8 mouse cellular contexts compared by ENCODE assay signal in genomic region chr13:38204171-38204570, GRCm38 (mm10). TPM values are rescaled to one million over a fixed set of nuclear protein-coding genes. Genes with fewer than 3 reads are reported as not detected.
A peak's percentile ranks its signal among the peaks of the same experiment; 100 is the strongest.
DNase-seq lines count a peak whose midpoint lies in the region; ATAC-seq and TF ChIP-seq lines count a peak whose summit lies in the region.

No protein-coding gene starts in this region.

- no peaks in the 10 kb centered on the region; the same call in 1 of the 2 replicates for H3K36me3 ChIP-seq in heart, embryonic 11.5 days (ENCODE audit: control insufficient read depth, insufficient read depth, low read length)
- no peaks in the 10 kb centered on the region for H3K36me3 ChIP-seq in forebrain, postnatal 0 days (ENCODE audit: insufficient read depth)
- peaks cover 3% of the 10 kb centered on the region for H3K36me3 ChIP-seq in liver, postnatal 0 days (replicated peaks; ENCODE audit: insufficient read depth, low read length)
- no peaks in the 10 kb centered on the region for H3K36me3 ChIP-seq in thymus, adult 2 months (ENCODE audit: control insufficient read depth, insufficient read depth, low read length)

- ATAC-seq in heart, embryonic 11.5 days (replicated peaks; ENCODE audit: insufficient number of reproducible peaks, low FRiP score, low TSS enrichment): no peak
- no peak for ATAC-seq in forebrain, postnatal 0 days
- ATAC-seq in liver, postnatal 0 days: no peak

- H3K4me2 ChIP-seq in heart, embryonic 11.5 days: peak overlapping the region; percentile 54
- H3K4me2 ChIP-seq in forebrain, postnatal 0 days (ENCODE audit: low read depth): peak overlapping the region; percentile 61
- peak overlapping the region; percentile 87 for H3K4me2 ChIP-seq in liver, postnatal 0 days (ENCODE audit: low read depth, low read length)

- H3K4me1 ChIP-seq in heart, embryonic 11.5 days (ENCODE audit: control insufficient read depth, insufficient read depth, low read length): peaks cover 11% of the 10 kb centered on the region; the same call in 1 of the 2 replicates
- H3K4me1 ChIP-seq in forebrain, postnatal 0 days (ENCODE audit: insufficient read depth): peaks cover 7% of the 10 kb centered on the region
- H3K4me1 ChIP-seq in liver, postnatal 0 days (ENCODE audit: insufficient read depth): peaks cover 21% of the 10 kb centered on the region
- no peaks in the 10 kb centered on the region for H3K4me1 ChIP-seq in thymus, adult 2 months (replicated peaks; ENCODE audit: control insufficient read depth, insufficient read depth, low read length)

- peak overlapping the region; percentile 73 for H3K4me3 ChIP-seq in heart, embryonic 11.5 days (ENCODE audit: low read depth, low read length)
- H3K4me3 ChIP-seq in forebrain, postnatal 0 days (ENCODE audit: low read depth, low read length): peak overlapping the region; percentile 73; the same call in 1 of the 2 replicates
- peak overlapping the region; percentile 82 for H3K4me3 ChIP-seq in liver, postnatal 0 days (ENCODE audit: low read depth, low read length)
- H3K4me3 ChIP-seq in thymus, adult 2 months (ENCODE audit: control insufficient read depth, insufficient read depth, low read length): no peak overlapping the region

- no peak for TF ChIP-seq POLR2A in thymus, adult 2 months (IDR thresholded peaks at IDR 0.05; ENCODE audit: control insufficient read depth, extremely low read depth, insufficient read depth, low read length, poor library complexity)

- no peak for DNase-seq in heart, postnatal 4 days
- DNase-seq in ES-CJ7 (ENCODE audit: low read depth, low spot score): peak; percentile 25
- DNase-seq in forebrain, postnatal 0 days: no peak
- DNase-seq in liver, postnatal 0 days: no peak
- DNase-seq in adrenal gland, adult (ENCODE audit: inconsistent age in 2 of 2, low spot score in 1 of 2): no peak
- no peak for DNase-seq in thymus, adult 2 months
- DNase-seq in right cerebral cortex, postnatal 25 days: no peak

- H3K27ac ChIP-seq in heart, embryonic 11.5 days (ENCODE audit: low read depth, low read length): no peak overlapping the region
- H3K27ac ChIP-seq in forebrain, postnatal 0 days (ENCODE audit: low read depth, low read length): no peak overlapping the region
- H3K27ac ChIP-seq in liver, postnatal 0 days (ENCODE audit: low read depth): no peak overlapping the region
- H3K27ac ChIP-seq in thymus, adult 2 months (ENCODE audit: control insufficient read depth, insufficient read depth, low read length): no peak overlapping the region

- no peaks in the 10 kb centered on the region for H3K27me3 ChIP-seq in heart, embryonic 11.5 days (ENCODE audit: control insufficient read depth, insufficient read depth, low read length)
- no peaks in the 10 kb centered on the region for H3K27me3 ChIP-seq in forebrain, postnatal 0 days (ENCODE audit: insufficient read depth, low read length)
- no peaks in the 10 kb centered on the region for H3K27me3 ChIP-seq in liver, postnatal 0 days (ENCODE audit: insufficient read depth, low read length)
- no peaks in the 10 kb centered on the region for H3K27me3 ChIP-seq in thymus, adult 2 months (ENCODE audit: control insufficient read depth, insufficient read depth, low read length)

- no peak for TF ChIP-seq CTCF in forebrain, postnatal 0 days (IDR thresholded peaks at IDR 0.05; ENCODE audit: low read depth)
- TF ChIP-seq CTCF in liver, postnatal 0 days (IDR thresholded peaks at IDR 0.05; ENCODE audit: low read depth): no peak
- TF ChIP-seq CTCF in thymus, adult 2 months (IDR thresholded peaks at IDR 0.05; ENCODE audit: borderline replicate concordance, control insufficient read depth, extremely low read depth, insufficient read depth, low read length, poor library complexity): no peak

- no peaks in the 10 kb centered on the region for H3K9me3 ChIP-seq in heart, embryonic 11.5 days (replicated peaks; ENCODE audit: control insufficient read depth, low read length)
- no peaks in the 10 kb centered on the region for H3K9me3 ChIP-seq in forebrain, postnatal 0 days (ENCODE audit: low read length)
- H3K9me3 ChIP-seq in liver, postnatal 0 days (ENCODE audit: low read length): no peaks in the 10 kb centered on the region

- no peak overlapping the region for H3K9ac ChIP-seq in heart, embryonic 11.5 days (ENCODE audit: low read depth, low read length)
- H3K9ac ChIP-seq in forebrain, postnatal 0 days: no peak overlapping the region
- H3K9ac ChIP-seq in liver, postnatal 0 days (replicated peaks): no peak overlapping the region

- TF ChIP-seq EP300 in liver, postnatal 0 days (IDR thresholded peaks at IDR 0.05; ENCODE audit: low read depth): no peak

- 57% methylated on average over 4 of the region's 4 CpGs for WGBS in heart, embryonic 11.5 days (ENCODE audit: insufficient replicate concordance)
- 49% methylated on average over 4 of the region's 4 CpGs for WGBS in forebrain, postnatal 0 days
- WGBS in liver, postnatal 0 days (ENCODE audit: insufficient replicate concordance): 55% methylated on average over 4 of the region's 4 CpGs
- WGBS in thymus, adult 2 months: 58% methylated on average over 4 of the region's 4 CpGs

RNA-seq across cellular contexts. Expression of gene Snrnp48, which starts 0.6 kb away (rescaled TPM):
- 27.3 and 27.7 TPM in 2 replicates for polyA plus RNA-seq in heart, embryonic 11.5 days (2014; fragmentation: Nextera tagmentation; extraction: Ambion mirVana)
- total RNA-seq in heart, postnatal 4 days (2021): 10 to 100 TPM; 12.5 to 14.1 TPM
- total RNA-seq in forebrain, postnatal 0 days (2014; rRNA removed): 14.9 and 17.1 TPM in 2 replicates
- 16.9 and 19.1 TPM in 2 replicates for polyA plus RNA-seq in forebrain, postnatal 0 days (2015; fragmentation: Nextera tagmentation; extraction: Ambion mirVana)
- polyA plus RNA-seq in liver, postnatal 0 days (2015; fragmentation: Nextera tagmentation; extraction: Ambion mirVana): 12.1 TPM in 2 replicates
- polyA plus RNA-seq in thymus, adult 2 months (2012; rRNA removed): 65.1 and 69.5 TPM in 2 replicates

RNA-seq across cellular contexts. Expression of gene Dsp, which starts 53.1 kb away (rescaled TPM):
- polyA plus RNA-seq in heart, embryonic 11.5 days (2014; fragmentation: Nextera tagmentation; extraction: Ambion mirVana): 46.2 and 51.8 TPM in 2 replicates
- 100 to 1,000 TPM; 361 to 388 TPM for total RNA-seq in heart, postnatal 4 days (2021)
- 0.76 and 2.0 TPM in 2 replicates for total RNA-seq in forebrain, postnatal 0 days (2014; rRNA removed)
- polyA plus RNA-seq in forebrain, postnatal 0 days (2015; fragmentation: Nextera tagmentation; extraction: Ambion mirVana): 0.16 and 0.47 TPM in 2 replicates
- polyA plus RNA-seq in liver, postnatal 0 days (2015; fragmentation: Nextera tagmentation; extraction: Ambion mirVana): 1.9 TPM in 2 replicates
- 10.2 and 10.6 TPM in 2 replicates for polyA plus RNA-seq in thymus, adult 2 months (2012; rRNA removed)
